Mouse (Mus musculus) kidney, adult 8-10 months (tissue): ENCODE measurements at regions not wholly inside any gene's neighbourhood (a gene's known extent, or its start where the extent isn't known, plus 50 kb on each side); places are given as distances from the start of the nearest gene placed in this dataset.

ENCODE experiments used
- DNase-seq, 2 experiments: peaks; one replicate each; pipeline ENCODE4 v3.0.0; 2022

- DNase-seq = no peak
Measured at GRCm38 (mm10) chr14:100792094-100792493, 408.0 kb downstream of the Prr30 start.

GRCm38 (mm10) chr14:100781882-100782281 lies 418.2 kb downstream of the Prr30 start:
- no peak for DNase-seq

- peak; percentile 7 to 20 for DNase-seq
Measured at GRCm38 (mm10) chr14:100753951-100754350, 446.2 kb downstream of the Prr30 start.

GRCm38 (mm10) chr14:100752746-100753145 lies 447.4 kb downstream of the Prr30 start:
- no peak for DNase-seq

GRCm38 (mm10) chr14:100749737-100750541 lies 450.2 kb downstream of the Prr30 start:
- DNase-seq = peak; percentile 38 to 40

- no peak for DNase-seq
Measured at GRCm38 (mm10) chr14:100735276-100735675, 450.8 kb upstream of the Klf12 start.

GRCm38 (mm10) chr14:100728433-100728832 lies 444.0 kb upstream of the Klf12 start:
- no peak for DNase-seq

GRCm38 (mm10) chr14:100727701-100728100 lies 443.2 kb upstream of the Klf12 start:
- DNase-seq = no peak

- no peak for DNase-seq
Measured at GRCm38 (mm10) chr14:100724962-100725361, 440.5 kb upstream of the Klf12 start.

- no peak for DNase-seq
Measured at GRCm38 (mm10) chr14:100720667-100721066, 436.2 kb upstream of the Klf12 start.

- no peak for DNase-seq
Measured at GRCm38 (mm10) chr14:100714952-100715351, 430.5 kb upstream of the Klf12 start.

GRCm38 (mm10) chr14:100713999-100714471 lies 429.6 kb upstream of the Klf12 start:
- no peak for DNase-seq

GRCm38 (mm10) chr14:100713592-100713991 lies 429.1 kb upstream of the Klf12 start:
- DNase-seq = no peak

GRCm38 (mm10) chr14:100665361-100665955 lies 381.0 kb upstream of the Klf12 start:
- no peak for DNase-seq

- no peak for DNase-seq
Measured at GRCm38 (mm10) chr14:100664180-100664579, 379.7 kb upstream of the Klf12 start.

GRCm38 (mm10) chr14:100642076-100642475 lies 357.6 kb upstream of the Klf12 start:
- DNase-seq = no peak

- DNase-seq = no peak
Measured at GRCm38 (mm10) chr14:100634521-100634920, 350.0 kb upstream of the Klf12 start.

- DNase-seq = no peak
Measured at GRCm38 (mm10) chr14:100631676-100632075, 347.2 kb upstream of the Klf12 start.

GRCm38 (mm10) chr14:100630197-100630596 lies 345.7 kb upstream of the Klf12 start:
- no peak for DNase-seq

GRCm38 (mm10) chr14:100627523-100627922 lies 343.0 kb upstream of the Klf12 start:
- no peak for DNase-seq

GRCm38 (mm10) chr14:100619656-100620030 lies 335.2 kb upstream of the Klf12 start:
- DNase-seq = no peak

- no peak for DNase-seq
Measured at GRCm38 (mm10) chr14:100618793-100619655, 334.5 kb upstream of the Klf12 start.

- DNase-seq = no peak
Measured at GRCm38 (mm10) chr14:100610017-100610760, 325.7 kb upstream of the Klf12 start.
